Mouse (Mus musculus) mesoderm, embryonic 11.5 days (tissue): ENCODE results near the gene Fam209.
A peak's percentile ranks its signal among the peaks of the same experiment; 100 is the strongest.

Experiments
- DNase-seq: peaks from one replicate; pipeline ENCODE4 v3.0.0-alpha.2; 2012; ENCODE audit warnings: low read depth, low spot score

The Fam209 gene

GRCm38 (mm10) chr2:172472318-172472717 lies at the start of gene Fam209:
Gene Fam209 (plus strand): TSS chr2:172472520.
- no peak for DNase-seq

DNA sequence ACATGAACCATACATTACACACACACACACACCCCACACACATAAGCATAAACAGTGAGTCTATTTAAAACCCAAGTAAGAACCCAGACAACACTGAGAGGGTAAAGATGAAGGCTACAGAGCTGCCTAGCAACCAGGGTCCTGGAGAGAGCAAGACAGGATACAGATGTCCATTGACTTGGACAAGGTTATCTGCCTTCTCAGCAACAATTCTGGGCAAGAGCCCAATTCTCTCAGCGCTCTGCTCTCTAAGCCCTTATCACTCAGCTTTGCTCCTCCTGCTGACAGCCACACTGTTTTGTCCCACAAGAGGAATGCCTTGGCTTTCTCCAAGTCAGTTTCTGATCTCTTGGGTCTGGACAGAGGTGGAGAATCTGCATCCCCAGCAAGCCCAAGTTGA lies 41.7 kb upstream of the Fam209 start:
- DNase-seq, result no peak

GRCm38 (mm10) chr2:172433746-172434145 lies 38.6 kb upstream of the Fam209 start:
- DNase-seq, result no peak

DNA sequence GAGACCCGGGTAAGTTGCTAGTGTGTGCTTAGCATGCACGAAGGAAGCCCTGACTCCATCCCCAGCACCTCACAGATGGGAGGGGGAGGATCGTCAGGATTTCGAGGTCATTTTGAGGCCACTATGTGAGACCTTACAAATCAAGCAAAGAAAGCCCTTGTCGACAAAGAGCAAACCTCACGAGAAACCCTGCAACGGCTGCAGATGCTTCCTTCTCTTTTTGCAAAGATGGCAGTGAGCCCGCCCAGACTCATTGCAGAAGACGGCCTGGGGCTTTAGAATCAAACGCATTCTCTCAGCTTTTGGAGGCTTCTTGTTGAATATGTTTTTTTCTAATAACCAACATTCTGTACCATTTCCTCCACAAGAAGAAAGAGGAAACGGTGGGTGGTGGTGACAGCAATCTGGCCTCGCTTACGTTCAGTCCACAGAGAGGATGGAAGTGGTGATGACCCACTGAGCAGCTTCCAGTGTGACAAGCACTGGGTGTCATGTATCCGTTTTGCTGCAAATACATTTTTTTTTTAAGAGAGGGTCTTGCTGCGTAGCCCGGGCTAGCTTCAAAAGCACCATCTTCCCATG lies 34.9 kb upstream of the Fam209 start:
- no peak for DNase-seq

- DNase-seq, result peak; percentile 99
Observed at GRCm38 (mm10) chr2:172439843-172440639, 32.3 kb upstream of the Fam209 start, which contains the start of gene Rtf2. Gene Rtf2 (plus strand): TSS chr2:172440556.

GRCm38 (mm10) chr2:172440640-172441005 lies 31.7 kb upstream of the Fam209 start:
- no peak for DNase-seq

- DNase-seq, result no peak
Observed at GRCm38 (mm10) chr2:172441176-172441575, 31.1 kb upstream of the Fam209 start.

DNA sequence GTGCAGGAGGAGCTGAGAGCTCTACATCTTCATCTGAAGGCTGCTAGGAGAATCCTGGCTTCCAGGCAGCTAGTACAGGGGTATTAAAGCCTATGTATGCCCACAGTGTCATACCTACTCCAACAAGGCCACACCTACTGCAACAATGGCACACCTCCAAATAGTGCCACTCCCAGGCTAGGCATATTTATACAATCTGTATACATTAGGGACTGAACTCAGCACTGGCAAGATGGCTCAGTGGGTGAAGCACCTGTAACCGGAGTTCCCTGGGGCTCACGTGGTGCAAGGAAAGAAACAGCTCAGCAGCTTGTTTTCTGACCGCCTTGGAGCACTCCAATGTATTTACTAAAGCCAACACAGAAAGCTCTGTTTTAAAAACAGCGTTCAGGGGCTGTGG lies 26.7 kb upstream of the Fam209 start:
- no peak for DNase-seq

- DNase-seq, result no peak
Observed at GRCm38 (mm10) chr2:172447317-172447716, 25.0 kb upstream of the Fam209 start.

DNA sequence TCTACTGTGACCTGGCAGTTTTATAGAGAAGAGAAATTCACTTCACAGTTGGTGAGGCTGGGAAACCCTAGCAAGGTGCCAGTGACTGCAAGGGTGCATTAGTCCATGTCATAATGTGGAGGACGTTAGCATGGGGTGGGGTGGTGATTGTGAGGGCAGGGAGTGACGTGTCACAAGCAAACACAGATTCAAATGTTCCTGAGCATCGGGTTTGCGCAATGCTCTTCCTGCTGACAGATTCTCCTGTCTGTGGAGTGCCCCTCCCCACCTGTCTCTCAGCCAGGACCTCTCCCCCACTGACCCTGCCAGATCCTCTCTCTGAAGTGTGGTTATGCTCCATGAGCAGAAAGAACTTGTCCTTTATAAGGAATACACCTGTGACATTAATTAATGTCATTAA lies 24.0 kb upstream of the Fam209 start:
- DNase-seq, result no peak

- DNase-seq, result no peak
Observed at GRCm38 (mm10) chr2:172450640-172451039, 21.7 kb upstream of the Fam209 start.

DNA sequence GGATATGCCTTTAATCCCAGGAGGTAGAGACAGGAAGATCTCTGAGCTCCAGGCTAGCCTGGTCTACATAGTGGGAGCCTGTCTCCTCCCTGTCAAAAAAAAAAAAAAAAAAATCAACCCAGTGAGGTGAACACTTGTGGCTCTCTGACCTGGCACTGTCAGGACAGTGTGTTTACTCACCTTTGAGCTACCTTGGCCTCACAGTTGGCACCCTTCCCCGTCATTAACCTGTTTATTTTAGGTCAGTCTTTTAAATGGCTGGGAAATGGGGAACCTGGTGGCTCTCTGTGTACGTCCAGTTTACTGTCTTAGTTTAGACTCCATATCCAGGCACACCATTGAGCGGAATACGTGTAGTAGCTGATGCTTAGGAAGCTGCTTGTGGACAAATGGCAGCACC lies 20.3 kb upstream of the Fam209 start:
- no peak for DNase-seq

DNA sequence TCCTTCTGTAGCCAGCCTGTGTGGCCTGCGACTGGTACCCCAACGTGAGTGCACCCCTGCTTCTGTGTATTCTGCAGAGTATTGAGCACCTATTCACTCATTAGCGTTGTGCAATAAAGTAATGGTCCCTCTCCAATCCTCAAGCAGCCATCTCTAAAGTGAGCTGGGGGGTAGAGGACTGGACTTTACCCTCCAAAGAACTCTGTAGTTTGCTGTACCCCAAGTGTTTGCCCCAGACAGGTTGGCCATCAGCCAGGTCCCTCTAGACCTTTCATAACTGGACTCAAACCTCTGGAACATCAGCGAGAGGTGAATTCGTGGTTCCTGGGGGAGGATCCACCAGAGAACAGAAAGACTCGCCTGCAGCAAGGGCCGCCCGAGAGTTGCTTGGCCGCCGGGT lies 19.9 kb upstream of the Fam209 start:
- DNase-seq, result no peak

DNA sequence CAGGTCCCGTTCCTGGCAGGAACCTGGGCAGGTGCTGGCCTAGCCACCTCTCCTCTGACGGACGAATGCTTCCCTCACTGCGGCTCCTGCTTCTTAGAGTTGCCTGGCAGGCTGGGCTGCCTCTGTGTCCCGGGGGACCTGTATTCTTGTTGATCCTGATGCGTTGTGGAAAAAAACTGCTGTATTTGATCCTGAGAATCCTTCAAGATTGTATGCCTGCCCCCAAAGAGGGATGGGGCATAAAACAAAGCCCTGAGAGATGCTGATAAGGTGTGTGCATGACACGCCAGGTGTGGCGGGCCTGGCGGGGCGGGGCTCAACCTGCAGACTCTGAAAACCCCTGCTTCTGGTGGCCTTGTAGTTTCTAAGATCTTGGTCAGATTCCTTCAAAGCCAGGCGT lies 13.8 kb upstream of the Fam209 start, which contains the start of gene Gcnt7:
Gcnt7 (minus strand) TSS at position 101 of the 400 bp plus-strand sequence.
- DNase-seq, result no peak

GRCm38 (mm10) chr2:172460647-172461046 lies 11.7 kb upstream of the Fam209 start:
- DNase-seq, result no peak

GRCm38 (mm10) chr2:172462813-172463212 lies 9.5 kb upstream of the Fam209 start:
- DNase-seq, result no peak

- DNase-seq, result no peak
Observed at GRCm38 (mm10) chr2:172466427-172467132, 5.7 kb upstream of the Fam209 start.

DNA sequence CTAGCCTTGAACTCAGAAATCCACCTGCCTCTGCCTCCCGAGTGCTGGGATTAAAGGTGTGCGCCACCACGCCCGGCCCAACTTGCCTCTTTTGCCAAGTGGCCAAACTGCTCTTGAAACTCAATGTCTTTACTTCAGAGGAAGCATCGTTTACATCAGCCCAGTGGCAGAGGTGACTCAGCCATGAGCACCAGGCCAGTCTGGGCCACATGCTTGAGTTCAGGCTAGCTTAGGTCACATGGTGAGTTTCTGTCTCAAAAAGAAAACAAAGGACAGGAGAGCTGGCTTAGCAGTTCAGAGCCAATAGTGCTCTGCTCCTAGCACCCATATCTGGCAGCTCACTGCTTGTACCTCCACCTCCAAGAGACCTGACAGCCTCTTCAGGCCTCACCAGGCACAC lies 5.1 kb upstream of the Fam209 start:
- no peak for DNase-seq

- no peak for DNase-seq
Observed at GRCm38 (mm10) chr2:172468346-172468819, 3.9 kb upstream of the Fam209 start.

DNA sequence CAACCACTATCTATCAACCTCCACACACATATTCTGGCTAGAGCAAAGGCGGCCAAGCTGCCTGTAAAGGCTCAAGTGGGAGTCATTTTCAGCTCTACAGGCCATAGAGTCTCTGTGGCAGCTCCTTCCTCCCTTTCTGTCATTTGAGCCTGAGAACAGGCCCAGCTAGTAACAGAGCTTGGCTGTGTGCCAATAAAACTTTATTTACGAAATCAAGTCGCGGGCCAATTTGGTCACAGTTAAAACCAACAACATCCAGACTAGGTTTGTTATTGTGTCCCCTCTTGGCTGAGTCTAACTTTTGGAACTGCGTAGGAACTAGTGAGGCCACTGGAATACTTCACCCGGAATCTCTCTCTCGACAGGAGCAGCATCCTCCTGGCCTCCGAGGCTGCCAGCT lies 1.3 kb downstream of the Fam209 start:
- no peak for DNase-seq

DNA sequence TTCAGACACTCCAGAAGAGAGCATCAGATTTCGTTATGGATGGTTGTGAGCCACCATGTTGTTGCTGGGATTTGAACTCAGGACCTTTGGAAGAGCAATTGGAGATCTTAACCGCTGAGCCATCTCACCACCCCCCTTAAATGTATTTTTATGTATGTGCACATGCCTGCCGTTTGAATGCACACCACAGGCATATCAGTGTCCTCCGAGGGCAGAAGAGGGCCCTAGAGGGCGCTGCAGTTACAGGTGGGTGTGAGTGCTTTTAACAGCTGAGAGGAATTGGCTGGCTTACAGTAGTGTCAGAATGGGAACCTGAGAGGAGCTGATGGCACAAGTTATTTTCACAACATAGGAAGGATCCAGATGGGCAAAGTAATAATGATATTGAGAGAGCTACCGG lies 2.6 kb downstream of the Fam209 start:
- DNase-seq, result peak; percentile 29

GRCm38 (mm10) chr2:172476707-172477260 lies 4.5 kb downstream of the Fam209 start:
- no peak for DNase-seq
